Mouse (Mus musculus): ENCODE data around the gene Tstd2. TPM values are rescaled to one million over a fixed set of nuclear protein-coding genes. Genes with fewer than 3 reads are reported as not detected.

The Tstd2 gene
- polyA plus RNA-seq, 1 experiment from 2014 or later, result 23.4 TPM

DNA sequence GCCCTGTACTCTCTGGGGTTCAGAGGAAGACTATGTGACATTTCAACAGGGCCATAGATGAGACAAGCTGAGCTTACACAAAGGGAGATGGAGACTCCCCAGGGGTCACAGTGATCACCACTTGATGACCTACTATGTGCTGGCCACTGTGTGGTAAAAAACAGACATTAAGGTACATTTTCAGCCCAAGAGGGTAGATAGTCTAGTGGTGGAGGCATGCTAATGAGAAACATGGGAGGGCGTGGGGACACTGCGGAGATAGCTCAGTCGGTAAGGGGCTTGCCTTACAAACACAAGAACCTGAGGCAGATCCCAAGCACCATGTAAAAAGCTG, 42.7 kb downstream of the Tstd2 start:
- H3K4me2 ChIP-seq, result no peak overlapping the region
- no peaks in the 10 kb centered on the region for H3K9me3 ChIP-seq (replicated peaks; ENCODE audit: control insufficient read depth, low read length)
- peaks cover 16% of the 10 kb centered on the region for H3K4me1 ChIP-seq (ENCODE audit: control insufficient read depth, insufficient read depth, low read length)
- ATAC-seq (replicated peaks; ENCODE audit: insufficient number of reproducible peaks, low FRiP score, low TSS enrichment), result no peak
- H3K9ac ChIP-seq (ENCODE audit: low read depth, low read length), result no peak overlapping the region
- H3K36me3 ChIP-seq (ENCODE audit: control insufficient read depth, insufficient read depth, low read length), result peaks cover 16% of the 10 kb centered on the region
- no peak overlapping the region for H3K27ac ChIP-seq (ENCODE audit: low read depth, low read length)
- 85% methylated on average over 3 of the region's 3 CpGs for WGBS (ENCODE audit: insufficient replicate concordance)
- H3K4me3 ChIP-seq (ENCODE audit: low read depth, low read length), result no peak overlapping the region
- H3K27me3 ChIP-seq (ENCODE audit: control insufficient read depth, insufficient read depth, low read length), result no peaks in the 10 kb centered on the region

DNA sequence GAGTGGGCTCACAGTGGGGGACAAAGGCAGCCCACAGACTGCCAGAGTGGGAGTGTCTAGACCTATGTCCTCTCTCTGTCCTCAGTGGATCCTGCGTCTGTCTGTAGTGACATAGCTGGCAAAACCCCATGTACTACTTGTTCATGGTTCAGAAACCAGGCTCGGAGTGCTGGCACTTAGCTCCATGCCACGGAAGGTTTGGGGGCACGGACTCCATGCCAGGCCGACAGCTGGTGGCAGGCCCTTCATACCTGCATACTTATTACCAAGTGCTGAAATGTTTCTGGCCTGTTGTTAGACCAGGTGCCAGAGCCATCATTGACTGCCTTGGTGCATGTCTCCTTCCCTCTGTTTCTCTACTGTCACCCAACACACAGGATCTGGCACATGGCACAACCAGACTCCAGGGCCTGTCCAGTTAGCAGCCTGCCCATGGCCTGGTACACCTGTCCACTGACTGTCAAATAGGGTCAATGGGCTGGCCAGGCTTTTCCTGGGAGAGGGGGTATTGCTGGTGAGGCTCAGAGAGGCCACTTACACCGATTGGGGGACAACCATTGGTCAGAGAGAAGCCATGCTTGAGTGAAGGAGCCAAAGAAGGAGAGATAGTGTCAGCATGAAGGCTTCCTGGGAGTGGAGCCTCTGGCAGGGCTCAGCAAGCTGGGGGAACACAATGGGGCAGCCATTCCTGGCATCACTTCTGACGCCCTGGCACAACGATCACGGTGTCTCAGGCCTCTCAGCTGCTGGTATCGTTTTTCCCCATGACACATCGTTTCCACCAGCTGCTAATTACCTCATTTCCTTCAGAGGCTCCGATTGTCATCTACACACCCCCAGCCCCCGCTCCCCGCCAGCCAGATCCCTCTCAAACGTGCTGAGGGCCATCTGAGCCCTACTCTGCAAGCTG, 43.3 kb downstream of the Tstd2 start:
- Histone ChIP-seq H3K27ac (ENCODE audit: low read depth, low read length) (no peak overlapping the region), H3K27me3 (ENCODE audit: control insufficient read depth, insufficient read depth, low read length) (no peaks in the 10 kb centered on the region), H3K4me3 (ENCODE audit: low read depth, low read length) (no peak overlapping the region), H3K36me3 (ENCODE audit: control insufficient read depth, insufficient read depth, low read length) (peaks cover 20% of the 10 kb centered on the region), H3K9ac (ENCODE audit: low read depth, low read length) (no peak overlapping the region), H3K4me1 (ENCODE audit: control insufficient read depth, insufficient read depth, low read length) (peaks cover 10% of the 10 kb centered on the region), H3K9me3 (replicated peaks; ENCODE audit: control insufficient read depth, low read length) (no peaks in the 10 kb centered on the region), H3K4me2 (no peak overlapping the region)
- ATAC-seq (replicated peaks; ENCODE audit: insufficient number of reproducible peaks, low FRiP score, low TSS enrichment), result no peak
- 65% methylated on average over 15 of the region's 15 CpGs for WGBS (ENCODE audit: insufficient replicate concordance)

DNA sequence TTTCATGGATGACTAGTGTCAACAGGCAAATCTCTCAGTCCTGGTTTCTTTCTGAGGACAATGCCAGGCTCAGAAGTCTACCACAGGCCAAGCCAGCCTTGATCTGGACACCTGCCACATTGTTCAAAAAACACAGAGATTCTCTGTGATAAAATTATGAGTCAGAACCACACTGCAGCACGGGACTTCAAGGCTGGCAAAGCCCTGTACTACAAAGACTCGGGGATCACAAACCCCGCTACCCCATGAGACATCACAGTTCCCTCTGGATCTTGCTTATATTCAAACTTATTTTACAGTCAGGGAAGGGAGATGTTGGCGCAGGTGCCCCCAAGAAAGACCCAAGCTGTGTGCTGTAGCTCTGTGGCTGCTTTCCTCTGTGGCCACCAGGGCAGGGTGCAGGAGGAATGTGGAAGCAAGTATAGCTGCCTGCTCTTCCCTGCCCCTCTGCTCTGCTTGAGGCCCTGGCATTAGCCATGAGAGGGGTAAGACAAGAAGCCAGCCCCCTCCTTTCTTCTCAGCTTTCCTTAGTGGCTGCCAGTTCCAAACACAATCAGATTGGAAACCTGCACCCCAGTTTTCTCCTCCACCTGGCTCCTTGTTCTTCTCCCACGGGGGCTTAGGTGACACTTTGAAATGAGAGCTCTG, 45.9 kb downstream of the Tstd2 start:
- 91% methylated on average over 5 of the region's 5 CpGs for WGBS (ENCODE audit: insufficient replicate concordance)
- Histone ChIP-seq H3K4me1 (ENCODE audit: control insufficient read depth, insufficient read depth, low read length) (peaks cover 3% of the 10 kb centered on the region), H3K36me3 (ENCODE audit: control insufficient read depth, insufficient read depth, low read length) (peaks cover 21% of the 10 kb centered on the region), H3K4me2 (no peak overlapping the region), H3K9ac (ENCODE audit: low read depth, low read length) (no peak overlapping the region; the same call in 1 of the 2 replicates), H3K9me3 (replicated peaks; ENCODE audit: control insufficient read depth, low read length) (no peaks in the 10 kb centered on the region), H3K27me3 (ENCODE audit: control insufficient read depth, insufficient read depth, low read length) (no peaks in the 10 kb centered on the region), H3K27ac (ENCODE audit: low read depth, low read length) (no peak overlapping the region), H3K4me3 (ENCODE audit: low read depth, low read length) (no peak overlapping the region)
- ATAC-seq (replicated peaks; ENCODE audit: insufficient number of reproducible peaks, low FRiP score, low TSS enrichment), result no peak

GRCm38 (mm10) chr4:46089524-46090125, 48.9 kb downstream of the Tstd2 start:
- H3K27me3 ChIP-seq (ENCODE audit: control insufficient read depth, insufficient read depth, low read length), result no peaks in the 10 kb centered on the region
- no peak overlapping the region for H3K27ac ChIP-seq (ENCODE audit: low read depth, low read length)
- no peak overlapping the region for H3K4me2 ChIP-seq
- H3K4me3 ChIP-seq (ENCODE audit: low read depth, low read length), result no peak overlapping the region
- no peaks in the 10 kb centered on the region for H3K9me3 ChIP-seq (replicated peaks; ENCODE audit: control insufficient read depth, low read length)
- no peak overlapping the region for H3K9ac ChIP-seq (ENCODE audit: low read depth, low read length)
- WGBS (ENCODE audit: insufficient replicate concordance), result 92% methylated on average over 14 of the region's 14 CpGs
- H3K4me1 ChIP-seq (ENCODE audit: control insufficient read depth, insufficient read depth, low read length), result peaks cover 7% of the 10 kb centered on the region
- peaks cover 13% of the 10 kb centered on the region for H3K36me3 ChIP-seq (ENCODE audit: control insufficient read depth, insufficient read depth, low read length)
- ATAC-seq (replicated peaks; ENCODE audit: insufficient number of reproducible peaks, low FRiP score, low TSS enrichment), result no peak

- Histone ChIP-seq H3K4me1 (ENCODE audit: control insufficient read depth, insufficient read depth, low read length) (peaks cover 7% of the 10 kb centered on the region), H3K4me2 (no peak overlapping the region), H3K27me3 (ENCODE audit: control insufficient read depth, insufficient read depth, low read length) (no peaks in the 10 kb centered on the region), H3K27ac (ENCODE audit: low read depth, low read length) (peak overlapping the region; percentile 30), H3K36me3 (ENCODE audit: control insufficient read depth, insufficient read depth, low read length) (peaks cover 19% of the 10 kb centered on the region), H3K4me3 (ENCODE audit: low read depth, low read length) (no peak overlapping the region), H3K9ac (ENCODE audit: low read depth, low read length) (0 out of 2 replicates have a peak overlapping the region, but pooled peaks have one; percentile 29), H3K9me3 (replicated peaks; ENCODE audit: control insufficient read depth, low read length) (no peaks in the 10 kb centered on the region)
- ATAC-seq (replicated peaks; ENCODE audit: insufficient number of reproducible peaks, low FRiP score, low TSS enrichment), result no peak
- 39% methylated on average over 5 of the region's 5 CpGs for WGBS (ENCODE audit: insufficient replicate concordance)
Measured at GRCm38 (mm10) chr4:46087852-46088251, 50.6 kb downstream of the Tstd2 start.

DNA sequence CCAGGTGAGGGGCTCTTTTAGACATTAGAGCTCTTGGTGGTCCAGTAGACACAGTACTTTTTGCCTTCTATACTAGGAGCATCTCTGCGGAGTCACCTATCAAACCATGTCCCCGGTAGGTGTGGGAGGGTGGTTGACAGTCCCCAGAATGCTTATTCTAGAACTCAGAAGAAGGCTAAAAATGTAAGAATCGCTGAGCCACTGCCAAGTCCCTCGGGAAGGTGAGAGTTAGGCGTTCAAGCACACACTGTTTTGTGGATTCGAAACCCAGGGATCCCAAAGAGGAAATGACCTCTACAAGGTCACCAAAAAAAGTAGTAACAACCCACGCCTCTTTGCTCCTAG, 51.1 kb downstream of the Tstd2 start:
- 0 out of 2 replicates have a peak overlapping the region, but pooled peaks have one; percentile 29 for H3K9ac ChIP-seq (ENCODE audit: low read depth, low read length)

DNA sequence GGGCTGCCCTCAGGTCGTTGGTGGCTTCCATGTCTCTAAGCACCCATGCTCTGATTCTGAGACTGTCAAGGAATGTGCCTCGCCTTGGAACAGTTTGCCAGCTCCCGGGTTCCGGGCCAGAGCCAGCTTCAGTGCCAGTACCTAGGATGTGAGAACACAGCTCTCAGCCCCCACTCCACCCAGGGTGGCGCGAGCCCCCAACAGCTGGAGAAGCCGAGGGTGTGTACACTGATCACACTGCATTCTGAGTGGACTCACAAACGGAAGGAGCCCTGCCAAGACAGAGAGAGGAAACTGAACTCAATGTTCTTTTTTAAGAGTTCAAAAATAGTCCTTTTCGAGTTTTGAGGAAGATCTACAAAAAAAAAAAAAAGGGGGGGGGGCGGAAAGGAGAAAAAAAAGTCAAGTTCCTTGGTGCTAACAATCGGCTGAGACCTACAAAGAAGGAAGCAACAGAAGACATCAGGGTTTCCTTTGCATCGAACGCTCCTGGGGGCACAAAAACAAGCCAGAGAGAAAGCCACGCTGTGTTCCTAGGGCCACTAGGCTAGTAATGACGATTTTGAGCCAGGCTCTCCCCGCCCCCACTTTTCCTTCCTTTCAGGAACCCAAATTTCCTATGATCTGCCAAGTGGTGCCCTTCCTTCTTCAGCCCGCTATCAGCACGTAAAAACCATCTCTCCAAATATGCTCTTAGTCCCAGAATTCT, 51.6 kb downstream of the Tstd2 start:
- peak overlapping the region; percentile 30; the same call in 1 of the 2 replicates for H3K27ac ChIP-seq (ENCODE audit: low read depth, low read length)
- ATAC-seq (replicated peaks; ENCODE audit: insufficient number of reproducible peaks, low FRiP score, low TSS enrichment), result no peak
- H3K9ac ChIP-seq (ENCODE audit: low read depth, low read length), result no peak overlapping the region
- no peak overlapping the region for H3K4me2 ChIP-seq
- no peaks in the 10 kb centered on the region for H3K9me3 ChIP-seq (replicated peaks; ENCODE audit: control insufficient read depth, low read length)
- H3K27me3 ChIP-seq (ENCODE audit: control insufficient read depth, insufficient read depth, low read length), result no peaks in the 10 kb centered on the region
- whole genome bisulfite sequencing (ENCODE audit: insufficient replicate concordance), result 79% methylated on average over 17 of the region's 18 CpGs
- H3K36me3 ChIP-seq (ENCODE audit: control insufficient read depth, insufficient read depth, low read length), result peaks cover 17% of the 10 kb centered on the region
- H3K4me3 ChIP-seq (ENCODE audit: low read depth, low read length), result no peak overlapping the region
- peaks cover 7% of the 10 kb centered on the region for H3K4me1 ChIP-seq (ENCODE audit: control insufficient read depth, insufficient read depth, low read length)

More for the DNA sequence above, 51.1 kb downstream of the Tstd2 start:
- Histone ChIP-seq H3K9me3 (replicated peaks; ENCODE audit: control insufficient read depth, low read length) (no peaks in the 10 kb centered on the region), H3K36me3 (ENCODE audit: control insufficient read depth, insufficient read depth, low read length) (peaks cover 19% of the 10 kb centered on the region), H3K27me3 (ENCODE audit: control insufficient read depth, insufficient read depth, low read length) (no peaks in the 10 kb centered on the region), H3K4me1 (ENCODE audit: control insufficient read depth, insufficient read depth, low read length) (peaks cover 7% of the 10 kb centered on the region), H3K27ac (ENCODE audit: low read depth, low read length) (peak overlapping the region; percentile 30), H3K4me3 (ENCODE audit: low read depth, low read length) (no peak overlapping the region), H3K4me2 (no peak overlapping the region)
- ATAC-seq (replicated peaks; ENCODE audit: insufficient number of reproducible peaks, low FRiP score, low TSS enrichment), result no peak
- WGBS (ENCODE audit: insufficient replicate concordance), result 57% methylated on average over 7 of the region's 7 CpGs

DNA sequence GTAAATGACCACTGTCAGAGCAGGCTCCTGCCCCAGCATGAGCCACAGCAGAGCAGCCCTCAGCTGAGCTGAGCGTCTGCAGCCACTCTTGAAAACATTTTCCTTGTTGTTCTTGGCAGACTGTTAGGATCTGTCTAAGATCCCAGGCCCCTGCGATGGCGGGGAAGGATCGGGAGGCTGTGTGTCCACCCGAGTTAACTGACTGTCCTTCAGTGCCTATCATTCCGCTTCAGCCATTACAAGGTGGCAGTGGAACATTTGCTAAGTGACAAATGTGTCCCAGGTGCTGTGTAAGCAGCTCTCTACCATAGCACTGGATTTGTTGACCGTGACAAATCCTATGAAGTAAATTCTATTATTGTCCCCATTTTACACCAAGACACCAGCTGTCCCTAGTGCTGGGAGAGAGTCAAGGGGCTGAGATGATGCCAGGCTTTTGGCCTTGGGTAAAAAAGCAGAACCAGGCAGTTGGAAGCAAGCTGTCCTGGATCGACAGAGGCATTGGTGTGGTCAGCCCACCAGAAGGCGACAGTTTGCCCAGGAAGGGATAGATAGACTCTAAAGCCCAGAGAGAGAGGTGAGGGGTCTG, 53.2 kb downstream of the Tstd2 start:
- Histone ChIP-seq H3K4me2 (no peak overlapping the region), H3K27me3 (ENCODE audit: control insufficient read depth, insufficient read depth, low read length) (no peaks in the 10 kb centered on the region), H3K9me3 (replicated peaks; ENCODE audit: control insufficient read depth, low read length) (no peaks in the 10 kb centered on the region), H3K9ac (ENCODE audit: low read depth, low read length) (no peak overlapping the region), H3K36me3 (ENCODE audit: control insufficient read depth, insufficient read depth, low read length) (peaks cover 15% of the 10 kb centered on the region), H3K27ac (ENCODE audit: low read depth, low read length) (no peak overlapping the region; the same call in 1 of the 2 replicates), H3K4me3 (ENCODE audit: low read depth, low read length) (no peak overlapping the region), H3K4me1 (ENCODE audit: control insufficient read depth, insufficient read depth, low read length) (peaks cover 7% of the 10 kb centered on the region)
- no peak for ATAC-seq (replicated peaks; ENCODE audit: insufficient number of reproducible peaks, low FRiP score, low TSS enrichment)
- WGBS (ENCODE audit: insufficient replicate concordance), result 63% methylated on average over 9 of the region's 9 CpGs
